Mouse (Mus musculus): ENCODE results near the gene Ube2d1.

GRCm38 (mm10) chr10:71329295-71329694 is 44.2 kb upstream of the Ube2d1 start:
- TF ChIP-seq CTCF (IDR thresholded peaks at IDR 0.05; ENCODE audit: borderline replicate concordance, extremely low read depth, insufficient read depth, insufficient read length), result no peak
- no peak for TF ChIP-seq POLR2A (IDR thresholded peaks at IDR 0.05; ENCODE audit: borderline replicate concordance, extremely low read depth, insufficient read depth, insufficient read length, poor library complexity, severe bottlenecking)

All from brain, embryonic 14.5 days (tissue).